ENCODE assay signal across 12 mouse cellular contexts in the genomic region with DNA sequence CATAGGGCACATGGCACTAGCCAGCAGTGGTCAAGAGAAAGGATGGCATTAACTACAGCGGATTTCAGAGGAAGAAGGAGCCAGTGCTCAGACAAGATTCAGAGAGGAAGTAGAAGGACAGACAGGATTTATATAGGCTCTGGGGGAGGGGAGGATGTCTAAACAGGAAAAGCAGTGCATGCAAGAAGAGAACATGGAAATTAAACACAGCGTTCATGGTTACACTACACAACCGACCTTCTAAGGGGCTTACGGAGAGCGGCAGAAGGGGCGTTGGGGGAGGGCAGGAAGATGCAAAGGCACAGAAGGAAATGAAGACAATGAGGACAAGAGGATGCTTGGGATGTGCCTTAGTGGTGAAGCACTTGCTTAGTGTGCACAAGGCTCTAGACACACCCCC.
DNase-seq lines count a peak whose midpoint lies in the region; ATAC-seq and TF ChIP-seq lines count a peak whose summit lies in the region.
"Had no signal": no experiment of that assay in that cellular context is flagged by ENCODE, and none has a peak within 500 bp of the region (broad histone marks: within the 10 kb centered on the region; RNA-seq: fewer than 3 reads in every experiment).

No protein-coding gene starts in this region.

- H3K4me2 ChIP-seq in embryonic facial prominence, embryonic 12.5 days (replicated peaks), result no peak overlapping the region
- no peak overlapping the region for H3K4me2 ChIP-seq in limb, embryonic 15.5 days

- no peaks in the 10 kb centered on the region for H3K36me3 ChIP-seq in heart, adult 2 months (ENCODE audit: control insufficient read depth, insufficient read depth, low read length)
- no peaks in the 10 kb centered on the region for H3K36me3 ChIP-seq in embryonic facial prominence, embryonic 12.5 days
- no peaks in the 10 kb centered on the region for H3K36me3 ChIP-seq in limb, embryonic 15.5 days

- H3K27me3 ChIP-seq in heart, adult 2 months (ENCODE audit: control insufficient read depth, insufficient read depth, low read length), result no peaks in the 10 kb centered on the region
- H3K27me3 ChIP-seq in embryonic facial prominence, embryonic 12.5 days, result no peaks in the 10 kb centered on the region
- no peaks in the 10 kb centered on the region for H3K27me3 ChIP-seq in limb, embryonic 15.5 days

- TF ChIP-seq CTCF in heart, adult 2 months (IDR thresholded peaks at IDR 0.05), result no peak

- no peak for TF ChIP-seq POLR2A in heart, adult 2 months (IDR thresholded peaks at IDR 0.05; ENCODE audit: insufficient read depth, low read depth, low read length)

- no peak for ATAC-seq in embryonic facial prominence, embryonic 12.5 days (ENCODE audit: insufficient number of reproducible peaks, insufficient read depth, low FRiP score, low TSS enrichment)
- no peak for ATAC-seq in limb, embryonic 15.5 days (ENCODE audit: insufficient number of reproducible peaks, low FRiP score, low TSS enrichment, low read depth)
- ATAC-seq: forebrain, embryonic 16.5 days had no signal

- no peaks in the 10 kb centered on the region for H3K9me3 ChIP-seq in embryonic facial prominence, embryonic 12.5 days
- no peaks in the 10 kb centered on the region for H3K9me3 ChIP-seq in limb, embryonic 15.5 days

- intact Hi-C loops in heart, adult 2 months (cut with DNase I), result no loop called here

- DNase-seq in heart, adult 11 months, result peak; percentile 75
- no peak for DNase-seq in heart, adult 2 months
- DNase-seq in layer of hippocampus, adult 9-11 months, result peak; percentile 71
- DNase-seq in layer of hippocampus, adult 9-10 months (ENCODE audit: low spot score), result no peak
- DNase-seq in ovary, postnatal 14 days (ENCODE audit: low spot score), result no peak
- no peak for DNase-seq in right cerebral cortex, adult 18-20 months
- DNase-seq: heart, adult 18-20 months; retina, postnatal 1 day; thymus, postnatal 36 days had no signal

- WGBS in heart, adult 2 months, result 32% methylated on average over 6 of the region's 6 CpGs
- 41% methylated on average over 6 of the region's 6 CpGs for WGBS in embryonic facial prominence, embryonic 12.5 days
- 55% methylated on average over 6 of the region's 6 CpGs for WGBS in limb, embryonic 15.5 days

- no peak for TF ChIP-seq EP300 in heart, adult 2 months (IDR thresholded peaks at IDR 0.05; ENCODE audit: insufficient read depth, low read depth, low read length)

- no peaks in the 10 kb centered on the region for H3K79me2 ChIP-seq in heart, adult 2 months (replicated peaks; ENCODE audit: control insufficient read depth, insufficient read depth, low read length)

- H3K9ac ChIP-seq in heart, adult 2 months (ENCODE audit: low read depth, low read length), result no peak overlapping the region
- no peak overlapping the region for H3K9ac ChIP-seq in embryonic facial prominence, embryonic 12.5 days
- no peak overlapping the region for H3K9ac ChIP-seq in limb, embryonic 15.5 days

- H3K4me3 ChIP-seq in heart, adult 2 months, result no peak overlapping the region
- H3K4me3 ChIP-seq in embryonic facial prominence, embryonic 12.5 days, result no peak overlapping the region
- no peak overlapping the region for H3K4me3 ChIP-seq in limb, embryonic 15.5 days

- no peak overlapping the region for H3K27ac ChIP-seq in heart, adult 2 months
- peak overlapping the region; percentile 7; the same call in 1 of the 2 replicates for H3K27ac ChIP-seq in embryonic facial prominence, embryonic 12.5 days
- peak overlapping the region; percentile 43; the same call in 1 of the 2 replicates for H3K27ac ChIP-seq in limb, embryonic 15.5 days

- H3K4me1 ChIP-seq in heart, adult 2 months (ENCODE audit: control insufficient read depth, insufficient read depth, low read length), result peaks cover 7% of the 10 kb centered on the region
- peaks cover 46% of the 10 kb centered on the region for H3K4me1 ChIP-seq in embryonic facial prominence, embryonic 12.5 days
- peaks cover 29% of the 10 kb centered on the region for H3K4me1 ChIP-seq in limb, embryonic 15.5 days

Comparison
In these comparisons a context has a peak if more than half of its experiments do, and no peak if none do; other contexts are left out.
1. DNase-seq: peak in heart, adult 11 months (single experiment) and layer of hippocampus, adult 9-11 months (single experiment); none in heart, adult 2 months (0 of 2), layer of hippocampus, adult 9-10 months (single experiment), ovary, postnatal 14 days (single experiment) and right cerebral cortex, adult 18-20 months (single experiment).